Mouse (Mus musculus): ENCODE data around the gene Akr1a1. TPM values are rescaled to one million over a fixed set of nuclear protein-coding genes. Genes with fewer than 3 reads are reported as not detected.
A peak's percentile ranks its signal among the peaks of the same experiment; 100 is the strongest.
"Not testable (repeated sequence)": the region's sequence is repeated elsewhere in the genome, so short reads cannot be mapped to it uniquely, and the experiment has no call there.

Gene Akr1a1
- polyA plus RNA-seq, 1 experiment from 2014 or later: 712 TPM

DNA sequence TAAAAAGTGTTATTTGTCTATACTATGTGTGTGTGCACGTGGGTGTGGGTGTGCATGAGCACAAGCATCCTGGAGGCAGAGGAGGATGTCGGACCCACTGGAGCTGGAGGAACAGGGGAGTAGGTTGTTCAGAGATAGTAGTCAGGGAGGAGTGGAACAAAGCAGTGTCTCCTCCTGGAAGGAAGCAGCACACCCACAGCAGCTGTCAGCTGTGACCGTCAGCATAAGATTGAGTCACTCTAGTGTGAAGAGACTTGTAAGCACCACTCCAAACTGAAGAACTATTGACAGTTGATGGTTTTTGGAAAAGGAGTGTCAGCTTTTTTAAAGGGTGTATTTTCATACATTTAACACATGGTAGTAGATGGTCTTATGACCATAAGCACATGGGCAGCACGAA is 15.1 kb upstream of the Akr1a1 start:
- H3K36me3 ChIP-seq (replicated peaks; ENCODE audit: control insufficient read depth, insufficient read depth): no peaks in the 10 kb centered on the region
- DNase-seq (ENCODE audit: low spot score): no peak

DNA sequence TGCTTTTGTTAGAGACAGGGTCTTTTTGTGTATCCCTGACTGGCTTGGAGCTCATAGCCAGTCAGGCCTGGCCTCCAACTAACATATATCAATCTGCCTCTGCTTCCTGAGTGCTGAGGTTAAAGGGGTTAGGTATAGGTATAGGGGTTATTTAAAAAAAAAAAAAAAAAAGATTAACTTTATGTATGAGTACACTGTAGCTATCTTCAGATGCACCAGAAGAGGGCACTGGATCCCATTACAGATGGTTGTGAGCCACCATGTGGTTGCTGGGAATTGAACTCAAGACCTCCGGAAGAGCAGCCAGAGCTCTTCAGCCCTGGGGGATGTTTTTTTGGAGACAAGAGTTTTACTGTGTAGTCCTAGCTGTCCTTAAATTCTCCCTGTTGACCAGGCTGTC is 10.5 kb upstream of the Akr1a1 start:
- ATAC-seq (ENCODE audit: low FRiP score) (no peak), DNase-seq (ENCODE audit: low spot score) (no peak)
- Histone ChIP-seq H3K4me3 (replicated peaks; ENCODE audit: low read length) (no peak overlapping the region), H3K27me3 (ENCODE audit: control insufficient read depth, insufficient read depth, low read length) (no peaks in the 10 kb centered on the region), H3K9me3 (ENCODE audit: control insufficient read depth, low read length) (no peaks in the 10 kb centered on the region), H3K9ac (no peak overlapping the region), H3K27ac (no peak overlapping the region), H3K4me1 (replicated peaks; ENCODE audit: control insufficient read depth, insufficient read depth, low read length) (no peaks in the 10 kb centered on the region), H3K4me2 (replicated peaks) (no peak overlapping the region), H3K36me3 (replicated peaks; ENCODE audit: control insufficient read depth, insufficient read depth) (no peaks in the 10 kb centered on the region)
- whole genome bisulfite sequencing: 100% methylated on average over 1 of the region's 1 CpGs

More for the DNA sequence above, 15.1 kb upstream of the Akr1a1 start:
- H3K4me2 ChIP-seq (replicated peaks): no peak overlapping the region
- no peaks in the 10 kb centered on the region for H3K9me3 ChIP-seq (ENCODE audit: control insufficient read depth, low read length)
- no peak overlapping the region for H3K9ac ChIP-seq
- 69% methylated on average over 4 of the region's 4 CpGs for WGBS
- H3K27me3 ChIP-seq (ENCODE audit: control insufficient read depth, insufficient read depth, low read length): no peaks in the 10 kb centered on the region
- no peak overlapping the region for H3K27ac ChIP-seq
- H3K4me3 ChIP-seq (replicated peaks; ENCODE audit: low read length): no peak overlapping the region
- no peaks in the 10 kb centered on the region for H3K4me1 ChIP-seq (replicated peaks; ENCODE audit: control insufficient read depth, insufficient read depth, low read length)
- ATAC-seq (ENCODE audit: low FRiP score): no peak

DNA sequence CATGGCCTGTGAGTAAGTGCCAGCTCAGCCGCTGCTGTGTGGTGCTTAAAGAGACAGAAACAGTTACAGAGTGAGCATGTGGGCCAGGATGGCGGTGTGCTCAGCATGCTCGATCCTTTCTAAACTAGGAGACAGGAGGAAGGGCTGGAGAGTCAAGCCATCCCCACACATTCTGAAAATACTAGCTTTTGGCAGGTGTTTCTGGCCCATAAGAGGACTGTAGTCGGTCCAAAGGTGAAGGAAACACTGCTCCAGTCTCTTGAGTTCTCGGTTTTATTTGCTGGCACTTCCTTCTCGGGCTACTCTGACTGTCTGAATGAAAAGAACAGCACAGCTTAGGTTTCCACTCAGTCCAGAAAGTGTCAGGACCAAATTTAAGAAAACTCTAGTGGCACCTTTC is 9.3 kb upstream of the Akr1a1 start:
- Histone ChIP-seq H3K27me3 (ENCODE audit: control insufficient read depth, insufficient read depth, low read length) (no peaks in the 10 kb centered on the region), H3K9ac (no peak overlapping the region), H3K4me2 (replicated peaks) (no peak overlapping the region), H3K27ac (no peak overlapping the region), H3K9me3 (ENCODE audit: control insufficient read depth, low read length) (no peaks in the 10 kb centered on the region), H3K36me3 (replicated peaks; ENCODE audit: control insufficient read depth, insufficient read depth) (no peaks in the 10 kb centered on the region), H3K4me3 (replicated peaks; ENCODE audit: low read length) (no peak overlapping the region), H3K4me1 (replicated peaks; ENCODE audit: control insufficient read depth, insufficient read depth, low read length) (no peaks in the 10 kb centered on the region)
- ATAC-seq (ENCODE audit: low FRiP score): no peak
- WGBS: 79% methylated on average over 6 of the region's 6 CpGs
- DNase-seq (ENCODE audit: low spot score): no peak

DNA sequence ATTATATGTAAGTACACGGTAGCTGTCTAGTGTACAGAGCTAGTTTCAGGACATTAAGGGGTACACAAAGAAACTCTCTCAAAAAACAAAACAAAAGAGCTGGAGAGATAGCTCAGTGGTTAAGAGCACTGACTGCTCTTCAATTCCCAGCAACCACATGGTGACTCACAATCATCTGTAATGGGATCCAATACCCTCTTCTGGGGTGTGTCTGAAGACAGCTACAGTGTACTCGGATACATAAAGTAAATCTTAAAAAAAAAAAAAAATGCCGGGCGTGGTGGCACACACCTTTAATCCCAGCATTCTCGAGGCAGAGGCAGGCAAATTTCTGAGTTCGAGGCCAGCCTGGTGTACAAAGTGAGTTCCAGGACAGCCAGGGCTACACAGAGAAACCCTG is 8.4 kb upstream of the Akr1a1 start:
- not testable (repeated sequence) for H3K9me3 ChIP-seq (ENCODE audit: control insufficient read depth, low read length); H3K4me1 ChIP-seq (replicated peaks; ENCODE audit: control insufficient read depth, insufficient read depth, low read length); H3K9ac ChIP-seq; H3K27me3 ChIP-seq (ENCODE audit: control insufficient read depth, insufficient read depth, low read length); ATAC-seq (ENCODE audit: low FRiP score); H3K4me2 ChIP-seq (replicated peaks); H3K4me3 ChIP-seq (replicated peaks; ENCODE audit: low read length); H3K36me3 ChIP-seq (replicated peaks; ENCODE audit: control insufficient read depth, insufficient read depth); H3K27ac ChIP-seq; DNase-seq (ENCODE audit: low spot score)
- WGBS: 92% methylated on average over 6 of the region's 6 CpGs

DNA sequence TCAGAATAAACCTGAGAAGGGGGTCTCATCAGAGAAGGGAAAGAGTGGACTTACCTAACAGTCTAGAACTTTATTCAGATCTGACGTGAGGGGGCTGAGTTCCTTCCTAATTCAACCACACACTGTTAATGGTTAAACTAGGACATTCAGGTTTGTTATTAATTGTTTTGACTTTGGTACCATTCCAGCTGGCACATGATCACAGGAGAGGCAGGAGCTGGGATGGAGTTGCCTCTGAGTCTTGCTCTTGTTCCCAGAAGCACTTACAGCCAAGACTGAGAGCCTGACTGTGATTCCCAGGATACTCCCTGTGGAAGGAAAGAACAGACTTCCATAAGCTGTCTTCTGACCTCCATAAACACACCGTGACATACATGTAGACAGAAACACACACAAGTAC is 8.0 kb upstream of the Akr1a1 start:
- H3K4me3 ChIP-seq (replicated peaks; ENCODE audit: low read length): no peak overlapping the region
- no peaks in the 10 kb centered on the region for H3K9me3 ChIP-seq (ENCODE audit: control insufficient read depth, low read length)
- no peak overlapping the region for H3K27ac ChIP-seq
- H3K36me3 ChIP-seq (replicated peaks; ENCODE audit: control insufficient read depth, insufficient read depth): no peaks in the 10 kb centered on the region
- H3K4me2 ChIP-seq (replicated peaks): no peak overlapping the region
- no peak overlapping the region for H3K9ac ChIP-seq
- no peak for DNase-seq (ENCODE audit: low spot score)
- no peaks in the 10 kb centered on the region for H3K4me1 ChIP-seq (replicated peaks; ENCODE audit: control insufficient read depth, insufficient read depth, low read length)
- no peak for ATAC-seq (ENCODE audit: low FRiP score)
- 65% methylated on average over 2 of the region's 2 CpGs for WGBS
- H3K27me3 ChIP-seq (ENCODE audit: control insufficient read depth, insufficient read depth, low read length): no peaks in the 10 kb centered on the region

DNA sequence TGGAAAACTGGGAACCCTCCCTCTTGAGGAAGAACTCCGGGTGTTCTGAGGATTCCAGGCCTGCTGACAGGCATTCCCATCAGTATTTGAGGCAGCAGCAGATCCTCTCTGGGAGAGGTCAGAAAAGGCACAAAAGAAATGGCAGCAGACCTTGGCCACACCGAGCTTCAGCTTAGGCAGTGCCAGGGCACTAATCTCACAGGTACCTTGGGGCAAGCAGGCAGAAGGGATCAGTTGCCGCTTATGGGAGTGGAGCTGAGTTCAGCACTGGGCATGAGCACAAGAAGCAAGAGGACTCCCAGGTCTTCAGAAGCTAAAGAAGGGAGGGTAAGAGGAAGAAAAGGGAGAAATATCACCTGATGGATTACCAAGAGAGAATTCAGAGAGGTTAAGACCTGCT is 6.5 kb upstream of the Akr1a1 start:
- no peak overlapping the region for H3K27ac ChIP-seq
- no peaks in the 10 kb centered on the region for H3K36me3 ChIP-seq (replicated peaks; ENCODE audit: control insufficient read depth, insufficient read depth)
- H3K9ac ChIP-seq: no peak overlapping the region
- H3K27me3 ChIP-seq (ENCODE audit: control insufficient read depth, insufficient read depth, low read length): no peaks in the 10 kb centered on the region
- no peak overlapping the region for H3K4me2 ChIP-seq (replicated peaks)
- ATAC-seq (ENCODE audit: low FRiP score): no peak
- H3K4me3 ChIP-seq (replicated peaks; ENCODE audit: low read length): no peak overlapping the region
- no peaks in the 10 kb centered on the region for H3K4me1 ChIP-seq (replicated peaks; ENCODE audit: control insufficient read depth, insufficient read depth, low read length)
- no peak for DNase-seq (ENCODE audit: low spot score)
- 41% methylated on average over 3 of the region's 3 CpGs for WGBS
- no peaks in the 10 kb centered on the region for H3K9me3 ChIP-seq (ENCODE audit: control insufficient read depth, low read length)

DNA sequence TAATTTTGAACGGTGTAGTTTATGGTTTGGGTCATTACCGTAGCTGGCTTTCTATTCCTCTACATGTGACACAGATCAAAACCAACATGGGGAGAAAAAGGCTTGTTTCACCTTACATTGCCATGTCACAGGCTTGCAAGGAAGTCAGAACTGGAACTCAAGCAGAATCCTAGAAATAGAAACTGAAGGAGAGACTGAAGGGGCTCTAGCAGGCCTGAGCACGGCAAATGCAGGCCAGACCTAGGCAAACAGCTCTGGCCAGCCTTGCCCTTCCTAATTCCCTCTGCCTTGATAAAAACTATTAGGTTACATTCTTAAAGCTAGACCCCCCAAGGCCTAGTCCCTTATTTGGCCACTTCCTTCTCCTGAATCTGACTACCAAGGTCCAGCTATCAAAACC is 4.2 kb upstream of the Akr1a1 start:
- ATAC-seq (ENCODE audit: low FRiP score): no peak
- Histone ChIP-seq H3K4me3 (replicated peaks; ENCODE audit: low read length) (no peak overlapping the region), H3K4me2 (replicated peaks) (no peak overlapping the region), H3K27me3 (ENCODE audit: control insufficient read depth, insufficient read depth, low read length) (no peaks in the 10 kb centered on the region), H3K27ac (no peak overlapping the region), H3K36me3 (replicated peaks; ENCODE audit: control insufficient read depth, insufficient read depth) (no peaks in the 10 kb centered on the region), H3K4me1 (replicated peaks; ENCODE audit: control insufficient read depth, insufficient read depth, low read length) (0 out of 2 replicates have a peak, but pooled peaks cover 3% of the 10 kb centered on the region), H3K9ac (no peak overlapping the region), H3K9me3 (ENCODE audit: control insufficient read depth, low read length) (no peaks in the 10 kb centered on the region)
- 82% methylated on average over 3 of the region's 3 CpGs for WGBS
- DNase-seq (ENCODE audit: low spot score): no peak

DNA sequence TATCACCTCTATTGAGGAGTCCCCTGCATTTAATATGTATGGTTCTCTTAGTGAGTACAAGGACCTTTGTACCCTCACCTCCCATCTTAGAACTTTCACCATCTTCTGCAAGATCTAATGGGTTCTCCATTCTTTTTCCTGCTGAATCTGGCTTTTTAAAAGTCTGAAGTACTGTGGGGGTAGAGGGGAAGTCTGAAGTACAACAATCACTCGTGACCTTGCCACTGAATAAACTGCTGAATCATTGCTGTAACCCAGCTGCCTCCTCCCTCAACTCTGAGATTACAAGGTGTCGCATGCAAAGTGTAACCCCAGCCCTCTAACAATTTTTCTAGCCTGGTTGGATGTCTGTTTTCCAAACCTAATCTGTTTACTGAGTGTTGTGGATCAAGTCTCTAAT is 3.6 kb upstream of the Akr1a1 start:
- H3K36me3 ChIP-seq (replicated peaks; ENCODE audit: control insufficient read depth, insufficient read depth): no peaks in the 10 kb centered on the region
- H3K27ac ChIP-seq: no peak overlapping the region
- no peak overlapping the region for H3K9ac ChIP-seq
- ATAC-seq (ENCODE audit: low FRiP score) (no peak), DNase-seq (ENCODE audit: low spot score) (no peak)
- WGBS: 64% methylated on average over 2 of the region's 2 CpGs
- no peaks in the 10 kb centered on the region for H3K27me3 ChIP-seq (ENCODE audit: control insufficient read depth, insufficient read depth, low read length)
- H3K9me3 ChIP-seq (ENCODE audit: control insufficient read depth, low read length): no peaks in the 10 kb centered on the region
- peaks cover 7% of the 10 kb centered on the region for H3K4me1 ChIP-seq (replicated peaks; ENCODE audit: control insufficient read depth, insufficient read depth, low read length)
- H3K4me3 ChIP-seq (replicated peaks; ENCODE audit: low read length): no peak overlapping the region
- no peak overlapping the region for H3K4me2 ChIP-seq (replicated peaks)

DNA sequence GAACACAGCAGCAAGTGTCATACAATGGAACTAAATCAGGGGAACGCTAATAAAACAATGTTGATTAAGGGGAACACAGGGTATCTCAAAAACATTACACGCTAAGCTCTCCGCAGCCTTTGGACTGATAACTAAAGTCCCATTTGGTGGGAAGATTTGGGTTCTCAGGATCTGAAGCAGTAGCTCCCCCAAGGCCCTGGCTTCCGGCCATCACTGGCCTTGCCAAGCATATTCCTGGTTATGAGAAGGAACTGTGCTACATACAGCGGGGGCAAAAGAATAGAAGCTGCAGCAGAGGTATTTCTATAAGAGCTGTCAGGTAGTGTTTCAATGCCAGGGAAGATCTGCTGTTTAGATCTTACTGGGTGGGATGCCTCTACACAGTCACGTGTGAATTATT is 1.7 kb upstream of the Akr1a1 start:
- no peaks in the 10 kb centered on the region for H3K27me3 ChIP-seq (ENCODE audit: control insufficient read depth, insufficient read depth, low read length)
- H3K4me2 ChIP-seq (replicated peaks): no peak overlapping the region
- DNase-seq (ENCODE audit: low spot score) (no peak), ATAC-seq (ENCODE audit: low FRiP score) (no peak)
- H3K36me3 ChIP-seq (replicated peaks; ENCODE audit: control insufficient read depth, insufficient read depth): 0 out of 2 replicates have a peak, but pooled peaks cover 7% of the 10 kb centered on the region
- no peak overlapping the region for H3K9ac ChIP-seq
- H3K9me3 ChIP-seq (ENCODE audit: control insufficient read depth, low read length): no peaks in the 10 kb centered on the region
- WGBS: 92% methylated on average over 6 of the region's 6 CpGs
- H3K27ac ChIP-seq: no peak overlapping the region
- H3K4me1 ChIP-seq (replicated peaks; ENCODE audit: control insufficient read depth, insufficient read depth, low read length): peaks cover 22% of the 10 kb centered on the region
- no peak overlapping the region for H3K4me3 ChIP-seq (replicated peaks; ENCODE audit: low read length)

DNA sequence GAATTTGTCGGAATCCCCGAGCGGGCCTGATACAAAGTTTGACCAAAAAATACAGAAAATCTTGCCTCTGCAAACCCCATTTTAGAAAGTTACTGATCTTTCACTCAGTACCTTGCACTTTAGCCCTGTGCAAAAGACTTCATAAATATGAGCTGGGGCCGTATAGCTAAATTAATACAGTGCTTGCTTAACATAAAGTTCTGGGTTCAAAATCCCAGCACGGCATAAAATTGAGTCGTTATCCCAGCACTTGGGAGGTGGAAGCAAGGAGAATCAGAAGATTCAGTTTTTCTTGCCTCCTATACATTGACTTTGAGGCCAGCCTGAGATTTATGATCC is 286 bp upstream of the Akr1a1 start:
- ATAC-seq (ENCODE audit: low FRiP score): 0 out of 2 replicates have a peak, but pooled peaks have one; percentile 23
- H3K4me1 ChIP-seq (replicated peaks; ENCODE audit: control insufficient read depth, insufficient read depth, low read length): peaks cover 31% of the 10 kb centered on the region
- 14% methylated on average over 6 of the region's 6 CpGs for WGBS
- no peak overlapping the region for H3K27ac ChIP-seq
- no peak for DNase-seq (ENCODE audit: low spot score)
- H3K4me3 ChIP-seq (replicated peaks; ENCODE audit: low read length): peak overlapping the region; percentile 65
- peak overlapping the region; percentile 91 for H3K4me2 ChIP-seq (replicated peaks)
- H3K27me3 ChIP-seq (ENCODE audit: control insufficient read depth, insufficient read depth, low read length): no peaks in the 10 kb centered on the region
- H3K9me3 ChIP-seq (ENCODE audit: control insufficient read depth, low read length): no peaks in the 10 kb centered on the region
- H3K36me3 ChIP-seq (replicated peaks; ENCODE audit: control insufficient read depth, insufficient read depth): peaks cover 18% of the 10 kb centered on the region
- H3K9ac ChIP-seq: peak overlapping the region; percentile 55

Measured in hindbrain, embryonic 14.5 days (tissue).